Mouse (Mus musculus) C2C12 (cell line): ENCODE results near the gene Cdc123. TPM values are rescaled to one million over a fixed set of nuclear protein-coding genes. Genes with fewer than 3 reads are reported as not detected.

ENCODE experiments used
- H3K27me3 ChIP-seq: one replicate; pipeline ENCODE4 v1.6.1; 2011; ENCODE audit not compliant: control insufficient read depth, insufficient read depth, insufficient read length
- H3K36me3 ChIP-seq: one replicate; pipeline ENCODE4 v1.6.1; 2011; ENCODE audit not compliant: control insufficient read depth, insufficient read depth
- H3K4me3 ChIP-seq: one replicate; pipeline ENCODE4 v1.5.1; 2011; ENCODE audit warnings: mild to moderate bottlenecking, control low read depth; ENCODE audit not compliant: poor library complexity, insufficient read depth, severe bottlenecking
- H3K79me2 ChIP-seq: one replicate; pipeline ENCODE4 v1.6.1; 2011; ENCODE audit not compliant: control insufficient read depth, insufficient read depth
- H3K79me3 ChIP-seq: one replicate; pipeline ENCODE4 v1.6.1; 2011; ENCODE audit warnings: low read depth, control low read depth
- H3ac ChIP-seq: one replicate; pipeline ENCODE3; 2011; ENCODE audit warnings: low read depth; ENCODE audit not compliant: control insufficient read depth, insufficient read length
- CEBPB ChIP-seq: IDR thresholded peaks from one replicate; pipeline ENCODE4 v1.6.1; 2011; ENCODE audit warnings: low read depth, mild to moderate bottlenecking, control low read depth, moderate library complexity
- CTCF ChIP-seq: IDR thresholded peaks from one replicate; pipeline ENCODE4 v1.5.1; 2011; ENCODE audit not compliant: control insufficient read depth, insufficient read depth, insufficient read length
- FOSL1 ChIP-seq: IDR thresholded peaks from one replicate; pipeline ENCODE4 v1.8.0; 2011; ENCODE audit warnings: mild to moderate bottlenecking, low read length; ENCODE audit not compliant: poor library complexity, insufficient read depth, severe bottlenecking
- MAX ChIP-seq: IDR thresholded peaks from one replicate; pipeline ENCODE4 v1.6.1; 2011; ENCODE audit warnings: mild to moderate bottlenecking, control low read depth
- MYOD1 ChIP-seq: IDR thresholded peaks from one replicate; pipeline ENCODE4 v1.6.1; 2011; ENCODE audit warnings: low read depth; ENCODE audit not compliant: control insufficient read depth, insufficient read length
- MYOG ChIP-seq: IDR thresholded peaks from one replicate; pipeline ENCODE4 v1.6.1; 2011; ENCODE audit not compliant: control insufficient read depth, insufficient read length; ENCODE audit errors: extremely low read depth
- USF1 ChIP-seq: IDR thresholded peaks from one replicate; pipeline ENCODE4 v1.6.1; 2011; ENCODE audit warnings: low read depth, mild to moderate bottlenecking, control low read depth, moderate library complexity
- polyA plus RNA-seq: library from polyadenylated mRNA; unstranded; fragments of >200 nt; fragmentation: generic; extraction: Trizol; gene quantifications from one replicate; pipeline ENCODE4 v1.2.1, GENCODE M21; 2012; ENCODE audit warnings: missing spikeins

Gene Cdc123
- polyA plus RNA-seq, 1 experiment: 141 TPM

DNA sequence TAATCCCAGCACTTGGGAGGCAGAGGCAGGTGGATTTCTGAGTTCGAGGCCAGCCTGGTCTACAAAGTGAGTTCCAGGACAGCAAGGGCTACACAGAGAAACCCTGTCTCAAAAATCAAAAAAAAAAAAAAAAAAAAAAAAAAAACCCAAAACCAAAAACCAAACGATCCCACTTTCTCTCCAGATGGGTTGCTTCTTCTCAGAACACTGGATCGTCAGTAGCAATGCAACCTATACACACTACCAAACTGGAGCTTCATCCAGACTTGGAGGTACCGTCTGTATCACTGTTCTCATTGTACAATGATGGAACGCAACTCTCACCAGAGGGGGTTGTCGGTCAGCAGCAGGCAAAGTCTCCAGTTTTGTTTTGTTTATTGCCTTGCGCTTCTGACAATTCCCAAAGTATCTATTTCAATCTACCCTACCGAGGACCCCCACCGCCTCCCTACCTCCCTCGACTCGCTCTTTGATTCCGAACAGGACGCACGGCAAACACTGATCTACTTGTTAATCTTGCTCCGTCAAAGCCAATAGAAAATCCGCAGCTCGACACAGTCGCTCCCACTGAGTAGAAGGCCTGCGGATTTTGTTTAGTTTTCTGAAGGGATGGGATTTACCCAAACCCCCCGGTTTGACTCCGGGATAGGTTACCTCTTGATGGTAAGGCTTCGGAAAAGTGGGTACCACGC is 637 bp downstream of the Cdc123 start:
- peaks cover 52% of the 10 kb centered on the region for H3K79me3 ChIP-seq
- TF ChIP-seq MYOD1 (no peak), CTCF (no peak), CEBPB (no peak), MYOG (no peak), USF1 (no peak), FOSL1 (no peak), MAX (no peak)
- H3K27me3 ChIP-seq: no peaks in the 10 kb centered on the region
- peaks cover 72% of the 10 kb centered on the region for H3K79me2 ChIP-seq
- peak overlapping the region; percentile 85 for H3ac ChIP-seq
- H3K36me3 ChIP-seq: peaks cover 37% of the 10 kb centered on the region
- peak overlapping the region; percentile 84 for H3K4me3 ChIP-seq

DNA sequence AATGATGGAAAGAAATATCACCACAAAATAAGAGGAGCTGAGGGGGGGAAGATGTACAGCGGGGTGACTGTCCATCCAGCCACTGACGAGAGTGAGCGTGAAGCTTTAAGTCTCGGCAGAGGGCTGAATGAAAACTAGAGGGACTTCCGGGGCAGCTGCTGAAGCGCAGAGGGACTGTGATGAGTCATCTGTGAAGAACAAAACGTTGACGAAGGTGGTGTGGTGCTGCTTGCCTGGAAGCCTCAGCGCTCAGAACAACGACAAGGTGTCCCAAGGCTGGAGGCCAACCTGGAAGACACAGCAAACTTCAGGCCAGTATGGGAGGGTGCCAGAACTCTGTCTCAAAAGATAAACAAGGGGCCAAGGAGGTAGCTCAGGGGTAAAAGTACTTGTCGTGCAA is 4.1 kb downstream of the Cdc123 start:
- H3ac ChIP-seq: no peak overlapping the region
- TF ChIP-seq CEBPB (no peak), USF1 (no peak), MYOD1 (no peak), MAX (no peak), MYOG (no peak), CTCF (no peak), FOSL1 (no peak)
- peaks cover 42% of the 10 kb centered on the region for H3K79me2 ChIP-seq
- H3K36me3 ChIP-seq: peaks cover 51% of the 10 kb centered on the region
- H3K79me3 ChIP-seq: peaks cover 22% of the 10 kb centered on the region
- no peak overlapping the region for H3K4me3 ChIP-seq
- H3K27me3 ChIP-seq: no peaks in the 10 kb centered on the region

DNA sequence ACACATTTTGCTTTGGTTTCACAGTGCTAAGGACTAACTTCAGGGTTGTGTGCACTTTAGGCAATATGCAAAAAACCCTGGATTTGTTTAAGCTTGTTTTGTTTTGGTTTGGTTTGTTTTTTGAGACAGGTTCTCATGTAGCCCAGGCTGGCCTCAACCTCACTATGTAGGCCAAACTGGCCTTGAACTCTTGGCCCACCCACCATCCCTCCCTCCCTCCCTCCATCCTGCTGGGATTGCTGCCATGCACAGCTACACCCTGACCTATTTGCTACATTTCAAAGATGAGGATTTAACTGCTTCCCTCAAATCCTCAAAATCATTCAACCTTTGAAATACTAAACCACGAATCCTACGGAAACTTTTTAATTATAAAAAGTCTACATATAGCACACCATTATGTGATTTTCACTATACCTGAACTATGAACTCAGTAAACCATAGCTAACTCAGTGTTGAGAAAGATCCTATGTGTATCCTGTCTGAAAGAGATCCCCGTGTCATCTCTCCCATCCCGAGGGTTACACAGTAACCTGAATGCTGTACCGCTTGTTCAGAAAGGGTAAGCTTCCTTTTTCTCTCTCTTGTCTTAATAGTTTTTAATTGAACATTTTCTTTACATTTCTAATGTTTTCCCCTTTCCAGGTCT is 19.6 kb downstream of the Cdc123 start:
- no peaks in the 10 kb centered on the region for H3K27me3 ChIP-seq
- no peak overlapping the region for H3ac ChIP-seq
- peaks cover 69% of the 10 kb centered on the region for H3K36me3 ChIP-seq
- H3K4me3 ChIP-seq: no peak overlapping the region
- H3K79me3 ChIP-seq: no peaks in the 10 kb centered on the region
- H3K79me2 ChIP-seq: no peaks in the 10 kb centered on the region
- TF ChIP-seq MAX (no peak), USF1 (no peak), CTCF (no peak), FOSL1 (no peak)

DNA sequence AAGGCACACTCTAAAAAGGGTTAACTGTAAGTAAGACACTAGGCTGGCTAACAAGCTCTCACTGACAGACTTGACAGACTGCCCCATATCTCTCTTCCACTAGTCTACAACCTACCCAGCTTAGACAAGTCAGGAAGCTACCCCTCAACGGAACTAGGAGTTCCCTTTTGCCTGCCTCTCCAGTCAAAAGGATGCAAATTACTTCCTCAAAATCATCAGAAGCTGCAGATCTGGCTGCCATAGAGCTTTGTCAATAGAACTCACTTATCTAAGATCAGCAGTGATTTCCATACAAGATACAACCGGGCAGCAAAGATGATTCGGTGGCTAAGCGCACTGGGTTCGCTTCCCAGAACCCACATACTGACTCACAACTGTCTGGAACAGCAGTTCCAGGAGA is 20.3 kb downstream of the Cdc123 start:
- Histone ChIP-seq H3K27me3 (no peaks in the 10 kb centered on the region), H3K79me2 (no peaks in the 10 kb centered on the region), H3K4me3 (no peak overlapping the region), H3K79me3 (no peaks in the 10 kb centered on the region), H3ac (no peak overlapping the region), H3K36me3 (peaks cover 70% of the 10 kb centered on the region)
- TF ChIP-seq MYOD1 (no peak), USF1 (no peak), CTCF (no peak), MYOG (no peak), MAX (no peak)

DNA sequence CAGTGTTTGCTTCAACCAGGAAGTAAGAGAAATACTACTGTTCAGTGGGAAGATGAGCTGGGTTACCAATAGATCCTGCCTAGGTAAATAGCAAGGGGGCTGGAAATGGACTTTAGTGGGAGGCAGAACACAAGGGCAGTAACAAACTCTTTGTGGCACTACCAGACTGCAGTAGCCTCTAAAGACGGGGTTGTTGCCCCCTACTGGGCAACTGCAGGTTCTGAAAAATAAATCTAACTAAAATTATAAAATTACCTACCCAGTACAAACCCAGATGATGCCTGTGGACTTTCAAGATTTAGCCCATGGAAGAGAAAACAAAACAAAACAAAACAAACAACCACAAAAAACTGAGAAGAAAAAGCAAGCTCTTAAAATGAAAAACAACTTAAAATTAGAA is 20.8 kb downstream of the Cdc123 start:
- peaks cover 70% of the 10 kb centered on the region for H3K36me3 ChIP-seq
- H3K79me3 ChIP-seq: no peaks in the 10 kb centered on the region
- H3K27me3 ChIP-seq: no peaks in the 10 kb centered on the region
- no peak for TF ChIP-seq USF1
- no peak overlapping the region for H3K4me3 ChIP-seq
- no peak overlapping the region for H3ac ChIP-seq
- no peaks in the 10 kb centered on the region for H3K79me2 ChIP-seq

DNA sequence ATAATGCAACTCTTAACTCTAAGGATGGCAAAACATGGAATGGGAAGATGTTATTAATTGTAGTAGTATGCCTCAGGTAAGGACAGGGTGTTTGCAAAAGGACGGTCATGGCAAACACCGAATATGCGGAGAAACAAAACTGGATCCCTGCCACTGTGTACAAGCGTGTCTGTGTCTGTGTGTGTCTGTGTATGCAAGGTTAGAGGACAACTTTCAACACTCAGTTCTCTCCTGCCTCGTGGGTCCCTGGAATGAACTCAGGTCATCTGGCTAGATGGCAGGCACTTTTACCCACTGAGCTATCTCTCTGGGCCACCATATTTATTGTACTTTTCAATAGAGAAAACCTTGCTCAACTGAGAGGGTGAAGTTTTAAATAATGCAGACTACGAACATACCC is 22.5 kb downstream of the Cdc123 start:
- no peaks in the 10 kb centered on the region for H3K79me2 ChIP-seq
- peaks cover 78% of the 10 kb centered on the region for H3K36me3 ChIP-seq
- H3K27me3 ChIP-seq: no peaks in the 10 kb centered on the region
- no peak overlapping the region for H3K4me3 ChIP-seq
- no peak overlapping the region for H3ac ChIP-seq
- no peaks in the 10 kb centered on the region for H3K79me3 ChIP-seq
- TF ChIP-seq CEBPB: no peak
